Mouse (Mus musculus): ENCODE results near the gene Myog. TPM values are rescaled to one million over a fixed set of nuclear protein-coding genes. Genes with fewer than 3 reads are reported as not detected.

Myog gene
- polyA plus RNA-seq, 1 experiment from 2014 or later, result 0.16 TPM

DNA sequence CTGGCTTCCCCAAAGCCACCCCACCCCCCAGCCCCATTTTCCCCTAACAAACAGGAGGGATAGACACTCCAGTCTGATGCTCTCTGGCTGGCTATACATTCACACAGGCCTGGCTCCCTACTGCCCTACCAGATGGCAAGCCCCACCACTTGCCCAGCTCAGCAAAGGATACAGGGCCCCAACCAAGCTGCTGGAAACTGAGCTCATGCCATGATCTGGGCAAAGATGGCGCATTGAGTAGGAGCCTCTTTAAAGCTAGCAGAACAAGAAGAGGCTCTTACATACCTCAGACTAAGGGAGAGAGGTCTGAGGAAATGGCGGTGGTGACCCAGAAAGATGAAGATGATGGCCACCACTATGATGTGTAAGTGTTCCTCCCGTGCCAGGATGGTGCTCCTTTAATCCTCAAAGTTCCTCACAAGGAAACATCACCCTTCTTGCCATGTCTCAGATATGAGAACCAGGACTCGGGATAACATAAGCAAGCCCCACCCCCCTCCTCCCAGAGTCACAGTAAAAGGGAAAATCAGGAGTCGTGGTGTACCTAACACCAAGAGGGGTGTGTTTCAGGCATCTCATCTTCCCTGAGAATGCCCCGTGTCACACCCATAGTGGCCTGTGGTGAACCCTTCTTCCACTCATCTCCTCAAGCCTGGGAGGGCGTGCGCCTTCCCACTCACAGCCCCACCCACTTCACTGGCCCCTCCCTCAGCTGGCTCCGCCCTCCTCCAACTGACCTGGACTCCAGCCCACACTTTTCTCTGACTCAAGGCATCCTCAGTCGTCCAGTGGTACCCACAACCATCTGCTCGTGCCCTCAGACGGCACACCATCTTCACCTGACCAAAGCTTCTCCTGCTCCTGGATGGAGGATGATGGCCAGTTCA, 46.4 kb downstream of the Myog start:
- no peaks in the 10 kb centered on the region for H3K36me3 ChIP-seq (ENCODE audit: control insufficient read depth, insufficient read depth, low read length)
- H3K4me3 ChIP-seq (ENCODE audit: low read depth, low read length), result no peak overlapping the region
- H3K27me3 ChIP-seq (ENCODE audit: control insufficient read depth, insufficient read depth, low read length), result no peaks in the 10 kb centered on the region
- no peak overlapping the region for H3K4me2 ChIP-seq (replicated peaks; ENCODE audit: low read depth, low read length)
- peaks cover 3% of the 10 kb centered on the region; the same call in 1 of the 2 replicates for H3K4me1 ChIP-seq (ENCODE audit: control insufficient read depth, insufficient read depth, low read length)
- no peaks in the 10 kb centered on the region for H3K9me3 ChIP-seq (ENCODE audit: control insufficient read depth, low read depth, low read length)
- H3K9ac ChIP-seq (replicated peaks; ENCODE audit: low read depth, low read length), result no peak overlapping the region
- 73% methylated on average over 12 of the region's 12 CpGs for WGBS
- ATAC-seq (ENCODE audit: insufficient number of reproducible peaks, insufficient read depth, low FRiP score, low read depth), result no peak
- H3K27ac ChIP-seq (ENCODE audit: low read length), result no peak overlapping the region

DNA sequence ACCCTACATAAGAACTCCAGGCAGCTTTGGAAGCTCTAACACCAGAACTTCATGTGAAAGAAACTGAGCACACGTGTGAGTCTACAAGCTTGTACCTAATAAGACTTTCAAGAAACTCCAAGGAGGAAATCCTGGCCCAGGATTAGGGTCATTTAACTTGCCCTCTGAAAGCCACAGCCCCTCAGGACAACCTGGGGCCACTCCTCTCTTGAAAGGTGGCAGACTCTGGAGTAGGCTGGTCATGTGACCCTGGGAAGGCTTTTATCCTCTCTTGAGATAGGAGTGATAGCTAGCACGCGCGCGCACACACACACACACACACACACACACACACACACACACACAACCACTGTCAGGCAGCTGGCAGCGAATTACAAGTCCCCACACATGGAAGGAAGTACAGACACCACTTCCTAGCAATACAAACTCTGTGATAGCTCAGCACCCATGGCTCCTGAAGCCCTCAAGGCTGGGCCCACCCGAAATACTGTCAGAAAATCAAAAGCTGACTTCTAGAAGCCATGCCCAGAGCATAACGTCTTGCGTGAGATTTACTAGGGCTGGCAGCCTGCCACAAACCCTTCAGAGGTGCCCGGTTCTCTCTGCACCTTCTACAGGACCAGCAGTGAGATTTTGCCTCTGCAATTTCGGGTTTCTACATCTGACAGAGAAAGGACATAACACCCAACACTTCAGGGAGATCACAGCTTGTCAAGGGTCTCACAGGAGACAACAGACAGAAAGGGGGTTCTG, 47.3 kb downstream of the Myog start:
- no peak for ATAC-seq (ENCODE audit: insufficient number of reproducible peaks, insufficient read depth, low FRiP score, low read depth)
- H3K36me3 ChIP-seq (ENCODE audit: control insufficient read depth, insufficient read depth, low read length), result no peaks in the 10 kb centered on the region
- H3K4me2 ChIP-seq (replicated peaks; ENCODE audit: low read depth, low read length), result no peak overlapping the region
- H3K27ac ChIP-seq (ENCODE audit: low read length), result no peak overlapping the region
- H3K4me3 ChIP-seq (ENCODE audit: low read depth, low read length), result no peak overlapping the region
- H3K4me1 ChIP-seq (ENCODE audit: control insufficient read depth, insufficient read depth, low read length), result peaks cover 3% of the 10 kb centered on the region; the same call in 1 of the 2 replicates
- no peaks in the 10 kb centered on the region for H3K9me3 ChIP-seq (ENCODE audit: control insufficient read depth, low read depth, low read length)
- H3K27me3 ChIP-seq (ENCODE audit: control insufficient read depth, insufficient read depth, low read length), result no peaks in the 10 kb centered on the region
- 81% methylated on average over 11 of the region's 11 CpGs for WGBS
- H3K9ac ChIP-seq (replicated peaks; ENCODE audit: low read depth, low read length), result no peak overlapping the region

DNA sequence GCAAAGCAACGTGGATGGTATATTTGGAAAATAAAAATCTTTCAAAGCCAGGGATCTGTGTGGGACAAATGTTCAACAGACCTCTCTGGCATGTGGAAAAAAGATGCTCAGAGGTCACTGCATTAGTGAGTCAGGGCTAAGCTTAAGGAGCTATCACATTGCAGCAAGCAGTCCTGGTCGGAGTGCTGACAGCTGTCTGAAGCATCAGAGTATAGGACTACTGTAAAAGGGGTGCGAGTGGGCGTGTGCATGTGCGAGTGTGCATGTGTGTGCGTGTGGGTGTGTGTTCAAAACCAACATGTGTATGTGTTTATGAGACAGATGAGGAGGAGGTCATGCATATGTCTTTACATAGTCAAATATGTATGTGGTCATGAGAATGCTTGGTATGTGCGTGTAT, 49.4 kb downstream of the Myog start:
- no peak overlapping the region for H3K4me3 ChIP-seq (ENCODE audit: low read depth, low read length)
- no peak overlapping the region for H3K9ac ChIP-seq (replicated peaks; ENCODE audit: low read depth, low read length)
- no peaks in the 10 kb centered on the region for H3K27me3 ChIP-seq (ENCODE audit: control insufficient read depth, insufficient read depth, low read length)
- no peak for ATAC-seq (ENCODE audit: insufficient number of reproducible peaks, insufficient read depth, low FRiP score, low read depth)
- H3K27ac ChIP-seq (ENCODE audit: low read length), result no peak overlapping the region
- H3K9me3 ChIP-seq (ENCODE audit: control insufficient read depth, low read depth, low read length), result no peaks in the 10 kb centered on the region
- 0 out of 2 replicates have a peak, but pooled peaks cover 3% of the 10 kb centered on the region for H3K4me1 ChIP-seq (ENCODE audit: control insufficient read depth, insufficient read depth, low read length)
- no peaks in the 10 kb centered on the region for H3K36me3 ChIP-seq (ENCODE audit: control insufficient read depth, insufficient read depth, low read length)
- no peak overlapping the region for H3K4me2 ChIP-seq (replicated peaks; ENCODE audit: low read depth, low read length)
- WGBS, result 84% methylated on average over 7 of the region's 7 CpGs

DNA sequence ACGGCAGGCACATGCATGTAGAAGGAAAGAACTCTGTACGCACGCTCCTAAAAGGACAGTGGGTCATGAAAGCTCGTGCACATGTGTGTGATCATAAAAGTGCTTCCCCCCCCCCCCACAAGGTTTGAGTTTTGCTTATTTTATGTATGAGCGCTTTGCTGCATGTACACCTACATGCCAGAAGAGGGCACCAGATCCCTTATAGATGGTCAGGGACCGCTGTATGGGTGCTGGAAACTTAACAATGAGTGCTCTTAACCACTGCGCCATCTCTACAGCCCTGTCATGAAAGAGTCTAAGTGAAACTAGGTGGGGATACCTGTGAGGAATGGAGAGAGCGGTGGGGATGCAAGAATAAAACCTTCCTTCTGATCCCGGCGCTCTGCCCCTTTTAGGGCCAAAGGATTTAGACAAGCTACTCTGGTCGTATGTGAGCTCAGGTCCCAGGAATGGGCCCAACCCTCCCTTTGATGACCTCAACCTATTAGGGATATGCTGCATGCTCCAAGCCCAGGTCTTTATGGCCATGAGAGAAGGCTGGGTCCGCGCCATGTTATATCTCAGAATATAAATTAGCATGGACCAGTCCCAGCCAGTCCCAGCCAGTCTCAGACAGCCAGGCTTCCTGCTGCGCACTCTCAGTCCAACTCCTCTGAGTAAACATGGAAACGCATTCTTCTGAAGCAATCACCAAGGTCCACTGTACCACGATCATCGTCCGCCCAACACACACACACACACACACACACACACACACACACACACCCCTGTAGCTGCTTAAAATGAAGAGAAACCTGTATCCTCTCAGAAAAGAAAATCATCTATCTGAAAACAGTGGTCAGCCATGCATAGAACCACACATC, 50.2 kb downstream of the Myog start:
- Histone ChIP-seq H3K4me3 (ENCODE audit: low read depth, low read length) (no peak overlapping the region), H3K27ac (ENCODE audit: low read length) (no peak overlapping the region), H3K27me3 (ENCODE audit: control insufficient read depth, insufficient read depth, low read length) (no peaks in the 10 kb centered on the region), H3K9me3 (ENCODE audit: control insufficient read depth, low read depth, low read length) (no peaks in the 10 kb centered on the region), H3K4me1 (ENCODE audit: control insufficient read depth, insufficient read depth, low read length) (0 out of 2 replicates have a peak, but pooled peaks cover 6% of the 10 kb centered on the region), H3K9ac (replicated peaks; ENCODE audit: low read depth, low read length) (no peak overlapping the region), H3K36me3 (ENCODE audit: control insufficient read depth, insufficient read depth, low read length) (no peaks in the 10 kb centered on the region), H3K4me2 (replicated peaks; ENCODE audit: low read depth, low read length) (no peak overlapping the region)
- ATAC-seq (ENCODE audit: insufficient number of reproducible peaks, insufficient read depth, low FRiP score, low read depth), result no peak
- 94% methylated on average over 18 of the region's 18 CpGs for WGBS

- 79% methylated on average over 5 of the region's 5 CpGs for WGBS
- H3K9ac ChIP-seq (replicated peaks; ENCODE audit: low read depth, low read length), result no peak overlapping the region
- no peak overlapping the region for H3K4me2 ChIP-seq (replicated peaks; ENCODE audit: low read depth, low read length)
- peaks cover 8% of the 10 kb centered on the region; the same call in 1 of the 2 replicates for H3K36me3 ChIP-seq (ENCODE audit: control insufficient read depth, insufficient read depth, low read length)
- no peaks in the 10 kb centered on the region for H3K27me3 ChIP-seq (ENCODE audit: control insufficient read depth, insufficient read depth, low read length)
- no peaks in the 10 kb centered on the region for H3K9me3 ChIP-seq (ENCODE audit: control insufficient read depth, low read depth, low read length)
- no peak overlapping the region for H3K27ac ChIP-seq (ENCODE audit: low read length)
- no peak overlapping the region for H3K4me3 ChIP-seq (ENCODE audit: low read depth, low read length)
- no peak for ATAC-seq (ENCODE audit: insufficient number of reproducible peaks, insufficient read depth, low FRiP score, low read depth)
- H3K4me1 ChIP-seq (ENCODE audit: control insufficient read depth, insufficient read depth, low read length), result 0 out of 2 replicates have a peak, but pooled peaks cover 6% of the 10 kb centered on the region
Observed at GRCm38 (mm10) chr1:134341641-134342277, 52.0 kb downstream of the Myog start.

Other genes starting within 250 kb of the Myog start
- gene Btg2, start 210.9 kb upstream of the Myog start, polyA plus RNA-seq (2014; fragmentation: Nextera tagmentation; extraction: Ambion mirVana), result 55.5 and 61.4 TPM in 2 replicates
- not detected in 2 replicates for gene Chit1, start 178.7 kb upstream of the Myog start, polyA plus RNA-seq (2014; fragmentation: Nextera tagmentation; extraction: Ambion mirVana)
- gene Chil1, start 107.8 kb upstream of the Myog start, polyA plus RNA-seq (2014; fragmentation: Nextera tagmentation; extraction: Ambion mirVana), result 0.67 and 1.4 TPM in 2 replicates
- not detected in 2 replicates for gene Mybph, start 96.5 kb upstream of the Myog start, polyA plus RNA-seq (2014; fragmentation: Nextera tagmentation; extraction: Ambion mirVana)
- 0.68 and 1.7 TPM in 2 replicates for gene Adora1, start 54.6 kb upstream of the Myog start, polyA plus RNA-seq (2014; fragmentation: Nextera tagmentation; extraction: Ambion mirVana)
- gene Ppfia4, start 42.9 kb downstream of the Myog start, polyA plus RNA-seq (2014; fragmentation: Nextera tagmentation; extraction: Ambion mirVana), result 4.8 and 5.7 TPM in 2 replicates
- gene Tmem183a, start 72.0 kb downstream of the Myog start, polyA plus RNA-seq (2014; fragmentation: Nextera tagmentation; extraction: Ambion mirVana), result 93.0 and 101 TPM in 2 replicates
- gene 4933406M09Rik, start 96.0 kb downstream of the Myog start, polyA plus RNA-seq (2014; fragmentation: Nextera tagmentation; extraction: Ambion mirVana), result not detected in 2 replicates
- gene Cyb5r1, start 115.6 kb downstream of the Myog start, polyA plus RNA-seq (2014; fragmentation: Nextera tagmentation; extraction: Ambion mirVana), result 39.3 and 39.9 TPM in 2 replicates
- gene Adipor1, start 125.4 kb downstream of the Myog start, polyA plus RNA-seq (2014; fragmentation: Nextera tagmentation; extraction: Ambion mirVana), result 85.5 and 91.3 TPM in 2 replicates
- 20.3 and 23.1 TPM in 2 replicates for gene Klhl12, start 165.5 kb downstream of the Myog start, polyA plus RNA-seq (2014; fragmentation: Nextera tagmentation; extraction: Ambion mirVana)
- 41.9 and 45.4 TPM in 2 replicates for gene Rabif, start 204.7 kb downstream of the Myog start, polyA plus RNA-seq (2014; fragmentation: Nextera tagmentation; extraction: Ambion mirVana)